Mouse (Mus musculus): Measurements from ENCODE around the gene Il2ra.

Il2ra gene

DNA sequence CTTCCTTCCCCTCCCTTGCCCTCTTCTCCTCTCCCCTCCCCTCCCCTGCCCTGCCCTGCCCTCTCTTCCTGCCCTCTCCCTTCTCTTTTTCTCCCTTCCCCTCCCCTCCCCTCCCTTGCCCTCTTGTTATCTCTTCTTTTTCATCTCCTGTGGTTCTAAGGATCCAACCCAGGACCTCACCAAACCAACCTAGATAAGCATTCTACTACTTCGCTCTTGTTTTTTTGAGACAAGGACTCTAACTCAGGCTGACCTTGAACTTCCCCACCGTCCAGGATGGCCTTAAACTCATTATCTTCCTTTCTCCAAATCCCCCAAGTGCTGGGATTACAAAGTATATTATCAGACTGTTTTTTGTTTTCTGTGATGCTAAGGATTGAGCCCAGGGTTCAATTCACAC lies 10.2 kb downstream of the Il2ra start:
- no peak for DNase-seq (ENCODE audit: inconsistent ontology term)

GRCm38 (mm10) chr2:11653330-11653729 lies 10.7 kb downstream of the Il2ra start:
- DNase-seq (ENCODE audit: inconsistent ontology term): no peak

GRCm38 (mm10) chr2:11653780-11654179 lies 11.2 kb downstream of the Il2ra start:
- no peak for DNase-seq (ENCODE audit: inconsistent ontology term)

DNA sequence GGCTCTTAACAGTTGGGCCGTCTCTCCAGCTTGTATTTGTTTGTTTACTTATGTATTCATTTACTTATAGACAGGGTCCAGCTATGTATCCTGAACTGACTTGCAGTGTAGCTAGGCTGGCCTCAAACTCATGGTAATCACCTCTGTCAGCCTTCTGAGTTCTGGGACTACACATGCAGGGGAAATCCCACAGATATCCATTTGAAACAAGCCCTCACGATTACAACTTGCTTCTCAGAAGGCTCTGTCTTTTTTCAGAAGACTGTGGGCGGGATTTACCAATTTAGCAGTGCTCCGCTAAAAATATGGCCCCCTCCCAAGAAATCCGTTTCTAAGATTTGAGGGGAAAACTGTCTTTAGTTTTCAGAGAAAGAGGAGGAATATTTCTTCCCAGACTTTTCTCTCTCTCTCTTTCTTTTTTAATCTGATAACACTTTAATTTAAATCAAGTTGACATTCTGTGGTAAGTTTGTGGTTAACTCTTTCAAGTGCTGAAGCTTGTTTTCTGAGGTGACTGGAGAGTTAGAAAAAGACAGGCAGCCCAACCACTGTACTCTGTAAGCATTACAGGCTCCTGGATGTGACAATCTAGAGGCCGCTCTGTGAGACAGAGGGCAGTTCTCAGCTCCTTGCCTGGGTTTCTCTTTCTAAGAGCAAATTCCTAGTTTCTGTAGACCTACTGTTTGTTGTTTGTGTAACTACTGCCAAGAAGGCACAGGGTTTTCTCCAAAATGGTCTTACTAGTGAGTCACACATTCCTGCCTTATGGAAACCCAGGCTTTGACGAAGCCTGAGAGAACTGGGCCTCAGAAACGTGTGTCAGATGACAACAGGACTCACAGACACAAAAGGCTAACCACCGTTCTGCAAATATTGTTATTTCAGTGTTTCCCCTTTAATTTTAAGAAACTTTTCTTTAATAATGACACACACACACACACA lies 12.7 kb downstream of the Il2ra start:
- peak; percentile 63 for DNase-seq (ENCODE audit: inconsistent ontology term)

- DNase-seq (ENCODE audit: inconsistent ontology term): no peak
Measured at GRCm38 (mm10) chr2:11657581-11657980, 15.0 kb downstream of the Il2ra start.

DNA sequence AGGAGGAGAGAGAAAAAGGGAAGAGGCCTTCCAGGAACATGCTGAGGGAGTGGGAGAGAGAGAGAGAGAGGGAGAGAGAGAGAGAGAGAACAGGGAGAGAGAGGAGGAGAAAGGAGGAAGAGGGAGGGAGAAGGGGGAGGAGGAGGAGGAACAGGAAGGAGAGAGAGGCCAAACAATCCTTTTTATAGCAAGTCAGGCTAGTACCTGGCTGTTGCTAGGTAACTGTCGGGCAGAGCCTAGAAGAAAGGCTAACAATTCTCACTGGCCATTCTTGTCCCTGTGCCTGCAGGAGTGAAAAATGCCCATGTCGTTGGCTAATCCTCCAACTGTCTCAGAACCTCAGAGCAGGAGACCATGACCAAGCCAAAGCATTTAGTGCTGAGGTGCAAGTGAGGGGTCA lies 16.7 kb downstream of the Il2ra start:
- no peak for DNase-seq (ENCODE audit: inconsistent ontology term)

- DNase-seq (ENCODE audit: inconsistent ontology term): no peak
Measured at GRCm38 (mm10) chr2:11662143-11662906, 19.7 kb downstream of the Il2ra start.

GRCm38 (mm10) chr2:11662907-11663230 lies 20.3 kb downstream of the Il2ra start:
- no peak for DNase-seq (ENCODE audit: inconsistent ontology term)

- peak; percentile 75 for DNase-seq (ENCODE audit: inconsistent ontology term)
Measured at GRCm38 (mm10) chr2:11663961-11664360, 21.4 kb downstream of the Il2ra start.

GRCm38 (mm10) chr2:11664367-11664766 lies 21.8 kb downstream of the Il2ra start:
- no peak for DNase-seq (ENCODE audit: inconsistent ontology term)

DNA sequence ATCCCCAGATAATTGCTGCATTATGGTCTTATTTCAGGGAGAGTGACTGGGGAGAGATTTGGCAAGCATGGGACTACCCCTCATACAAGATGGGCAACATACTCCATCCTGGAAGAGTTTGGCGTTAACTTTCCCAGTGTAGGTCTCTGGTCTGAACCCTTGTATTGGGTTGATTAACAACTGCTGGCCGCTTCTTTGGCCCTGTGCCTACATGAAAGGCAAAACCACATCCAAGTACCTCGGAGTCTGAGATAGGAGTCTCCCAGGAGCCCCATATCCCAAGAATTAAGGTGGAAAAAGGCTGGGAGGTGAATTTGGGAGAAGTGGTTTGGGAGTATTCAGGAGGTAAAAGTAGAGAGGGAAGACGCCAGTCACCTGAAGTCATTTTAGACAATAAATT lies 22.2 kb downstream of the Il2ra start:
- DNase-seq (ENCODE audit: inconsistent ontology term): no peak

DNA sequence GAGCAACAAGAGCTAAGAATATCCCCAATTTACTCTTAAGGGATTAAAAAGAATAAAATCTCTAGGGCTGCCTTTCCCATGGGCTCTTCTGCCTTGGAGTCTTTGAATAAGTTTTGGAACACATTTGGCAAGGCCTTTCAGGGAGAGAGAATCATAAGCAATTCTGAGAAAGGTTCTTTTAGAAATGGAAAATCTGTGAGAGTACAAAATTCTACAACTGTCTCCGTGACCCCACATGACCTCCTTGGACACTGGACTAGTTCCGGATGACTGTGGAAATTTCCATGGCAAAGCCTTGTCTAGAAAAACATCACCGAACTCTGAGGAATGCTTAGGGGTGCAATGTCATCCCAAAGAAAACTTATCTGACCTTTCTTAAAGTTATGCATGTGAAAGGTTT lies 22.7 kb downstream of the Il2ra start:
- DNase-seq (ENCODE audit: inconsistent ontology term): no peak

DNA sequence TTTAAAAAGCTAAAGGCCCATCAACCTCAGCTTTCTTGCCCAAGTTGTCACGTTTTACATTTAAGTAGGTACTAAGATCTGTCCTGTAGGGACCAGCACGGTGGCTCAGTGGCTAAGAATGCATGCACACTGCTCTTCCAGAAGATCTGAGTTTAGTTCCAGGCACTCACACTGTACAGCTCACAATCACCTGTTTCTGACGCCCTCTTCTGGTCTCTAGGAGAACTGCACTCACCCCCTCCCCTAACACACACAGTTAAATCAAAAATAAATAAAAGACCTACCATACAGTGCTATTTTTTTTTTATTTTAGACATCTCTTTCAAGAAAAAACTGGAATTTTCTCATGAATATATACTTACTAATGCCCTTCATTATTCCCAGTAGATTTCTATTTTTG lies 29.5 kb downstream of the Il2ra start:
- DNase-seq (ENCODE audit: inconsistent ontology term): no peak

GRCm38 (mm10) chr2:11679626-11680025 lies 37.0 kb downstream of the Il2ra start:
- no peak for DNase-seq (ENCODE audit: inconsistent ontology term)

DNA sequence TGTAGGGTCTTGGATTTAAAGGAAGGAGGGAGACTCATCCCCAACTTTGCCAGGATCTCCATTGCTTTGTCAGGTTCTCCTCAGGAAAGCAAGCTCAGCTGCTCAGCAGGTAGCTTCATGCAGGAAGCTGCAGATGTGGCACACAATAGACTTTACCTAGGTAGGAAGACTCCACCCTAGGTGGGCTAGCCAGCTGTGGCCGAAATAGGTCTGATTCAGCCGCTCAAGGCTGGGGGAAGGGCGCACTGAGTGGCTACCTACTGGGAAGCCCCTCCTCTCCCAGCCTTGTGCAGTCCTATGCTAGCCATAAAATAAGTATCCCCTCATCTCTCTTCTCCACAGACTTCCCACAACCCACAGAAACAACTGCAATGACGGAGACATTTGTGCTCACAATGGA lies 40.1 kb downstream of the Il2ra start:
- no peak for DNase-seq (ENCODE audit: inconsistent ontology term)

- no peak for DNase-seq (ENCODE audit: inconsistent ontology term)
Measured at GRCm38 (mm10) chr2:11686512-11686911, 43.9 kb downstream of the Il2ra start.

GRCm38 (mm10) chr2:11687436-11687835 lies 44.8 kb downstream of the Il2ra start:
- DNase-seq (ENCODE audit: inconsistent ontology term): no peak

- DNase-seq (ENCODE audit: inconsistent ontology term): no peak
Measured at GRCm38 (mm10) chr2:11690201-11690890, 47.7 kb downstream of the Il2ra start.

- DNase-seq (ENCODE audit: inconsistent ontology term): no peak
Measured at GRCm38 (mm10) chr2:11693352-11693751, 50.7 kb downstream of the Il2ra start.

DNA sequence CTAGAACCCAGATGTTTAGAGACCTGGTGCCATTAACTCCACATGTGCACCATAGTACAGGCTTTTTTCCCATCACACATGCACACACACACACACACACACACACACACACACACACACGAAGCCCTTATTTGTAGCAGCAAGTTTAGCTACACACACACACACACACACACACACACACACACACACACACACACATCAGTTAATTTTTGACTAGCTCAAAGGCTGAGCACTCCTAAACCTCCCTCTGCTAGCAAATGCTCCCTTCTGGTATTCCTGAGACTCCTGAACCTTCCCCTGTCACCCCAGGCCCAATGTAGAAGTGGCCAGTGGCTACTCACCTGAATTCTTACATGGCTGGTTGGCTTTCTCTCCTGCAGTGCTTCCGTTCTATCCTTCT lies 51.5 kb downstream of the Il2ra start:
- no peak for DNase-seq (ENCODE audit: inconsistent ontology term)

DNA sequence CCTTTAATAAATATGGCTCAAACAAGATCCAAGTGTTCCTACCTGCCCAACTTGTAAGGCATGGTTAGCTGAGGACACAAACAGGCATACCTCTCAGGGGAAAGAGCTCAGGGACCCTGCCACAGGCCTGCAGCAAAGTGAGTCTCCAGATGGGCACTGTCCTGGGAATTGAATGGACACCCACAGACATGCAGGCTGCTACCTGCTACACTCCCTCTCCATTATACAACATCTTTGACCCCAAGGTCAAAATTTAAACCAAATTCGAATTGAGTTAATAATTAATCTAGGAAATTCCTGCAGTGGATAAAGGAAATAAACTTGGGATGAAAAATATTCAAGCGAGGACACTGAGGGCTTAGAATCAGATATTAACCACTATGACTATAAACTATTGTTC lies 53.3 kb downstream of the Il2ra start:
- DNase-seq (ENCODE audit: inconsistent ontology term): no peak

GRCm38 (mm10) chr2:11698994-11699393 lies 56.4 kb downstream of the Il2ra start:
- no peak for DNase-seq (ENCODE audit: inconsistent ontology term)
